Mouse (Mus musculus): ENCODE data around the gene Bicdl1. TPM values are rescaled to one million over a fixed set of nuclear protein-coding genes. Genes with fewer than 3 reads are reported as not detected.

The Bicdl1 gene
- polyA plus RNA-seq, 1 experiment from 2014 or later = 10.7 TPM

- 73% methylated on average over 5 of the region's 5 CpGs for WGBS
- Histone ChIP-seq H3K4me3 (ENCODE audit: low read depth, low read length) (no peak overlapping the region), H3K27ac (ENCODE audit: low read depth) (no peak overlapping the region), H3K4me2 (no peak overlapping the region), H3K36me3 (ENCODE audit: insufficient read depth) (no peaks in the 10 kb centered on the region), H3K4me1 (ENCODE audit: insufficient read depth) (peaks cover 3% of the 10 kb centered on the region), H3K27me3 (ENCODE audit: insufficient read depth, low read length) (peaks cover 24% of the 10 kb centered on the region), H3K9me3 (ENCODE audit: low read depth, low read length) (no peaks in the 10 kb centered on the region), H3K9ac (no peak overlapping the region)
- no peak for TF ChIP-seq CTCF (IDR thresholded peaks at IDR 0.05; ENCODE audit: low read depth)
- DNase-seq (no peak), ATAC-seq (ENCODE audit: insufficient read depth) (no peak)
Measured at GRCm38 (mm10) chr5:115730314-115730713, 1.1 kb downstream of the Bicdl1 start.

- ATAC-seq (ENCODE audit: insufficient read depth) (no peak), DNase-seq (no peak)
- H3K4me1 ChIP-seq (ENCODE audit: insufficient read depth) = no peaks in the 10 kb centered on the region; the same call in 1 of the 2 replicates
- TF ChIP-seq CTCF (IDR thresholded peaks at IDR 0.05; ENCODE audit: low read depth) = no peak
- WGBS = 73% methylated on average over 8 of the region's 8 CpGs
- H3K36me3 ChIP-seq (ENCODE audit: insufficient read depth) = no peaks in the 10 kb centered on the region
- no peak overlapping the region for H3K27ac ChIP-seq (ENCODE audit: low read depth)
- no peaks in the 10 kb centered on the region for H3K9me3 ChIP-seq (ENCODE audit: low read depth, low read length)
- H3K4me3 ChIP-seq (ENCODE audit: low read depth, low read length) = no peak overlapping the region
- H3K27me3 ChIP-seq (ENCODE audit: insufficient read depth, low read length) = peaks cover 15% of the 10 kb centered on the region
- H3K4me2 ChIP-seq = no peak overlapping the region
- H3K9ac ChIP-seq = no peak overlapping the region
Measured at GRCm38 (mm10) chr5:115726581-115726980, 4.8 kb downstream of the Bicdl1 start.

GRCm38 (mm10) chr5:115726019-115726418, 5.4 kb downstream of the Bicdl1 start:
- 70% methylated on average over 16 of the region's 16 CpGs for WGBS
- no peaks in the 10 kb centered on the region; the same call in 1 of the 2 replicates for H3K4me1 ChIP-seq (ENCODE audit: insufficient read depth)
- no peaks in the 10 kb centered on the region for H3K9me3 ChIP-seq (ENCODE audit: low read depth, low read length)
- H3K27ac ChIP-seq (ENCODE audit: low read depth) = no peak overlapping the region
- no peak overlapping the region for H3K4me3 ChIP-seq (ENCODE audit: low read depth, low read length)
- DNase-seq (no peak), ATAC-seq (ENCODE audit: insufficient read depth) (no peak)
- H3K36me3 ChIP-seq (ENCODE audit: insufficient read depth) = no peaks in the 10 kb centered on the region
- H3K4me2 ChIP-seq = no peak overlapping the region
- H3K9ac ChIP-seq = no peak overlapping the region
- TF ChIP-seq CTCF (IDR thresholded peaks at IDR 0.05; ENCODE audit: low read depth) = peak; percentile 13; the same call in 1 of the 2 replicates
- H3K27me3 ChIP-seq (ENCODE audit: insufficient read depth, low read length) = peaks cover 13% of the 10 kb centered on the region

- no peak overlapping the region for H3K4me3 ChIP-seq (ENCODE audit: low read depth, low read length)
- no peak overlapping the region for H3K27ac ChIP-seq (ENCODE audit: low read depth)
- no peaks in the 10 kb centered on the region for H3K9me3 ChIP-seq (ENCODE audit: low read depth, low read length)
- ATAC-seq (ENCODE audit: insufficient read depth) = no peak
- no peak for TF ChIP-seq CTCF (IDR thresholded peaks at IDR 0.05; ENCODE audit: low read depth)
- no peak for DNase-seq
- no peak overlapping the region for H3K4me2 ChIP-seq
- 81% methylated on average over 10 of the region's 10 CpGs for WGBS
- no peaks in the 10 kb centered on the region for H3K27me3 ChIP-seq (ENCODE audit: insufficient read depth, low read length)
- no peaks in the 10 kb centered on the region for H3K36me3 ChIP-seq (ENCODE audit: insufficient read depth)
- H3K4me1 ChIP-seq (ENCODE audit: insufficient read depth) = no peaks in the 10 kb centered on the region
- no peak overlapping the region for H3K9ac ChIP-seq
Measured at GRCm38 (mm10) chr5:115724422-115724821, 7.0 kb downstream of the Bicdl1 start.

- no peak overlapping the region for H3K27ac ChIP-seq (ENCODE audit: low read depth)
- DNase-seq = no peak
- H3K4me3 ChIP-seq (ENCODE audit: low read depth, low read length) = no peak overlapping the region
- no peaks in the 10 kb centered on the region for H3K27me3 ChIP-seq (ENCODE audit: insufficient read depth, low read length)
- 73% methylated on average over 21 of the region's 21 CpGs for WGBS
- no peak for TF ChIP-seq CTCF (IDR thresholded peaks at IDR 0.05; ENCODE audit: low read depth)
- no peak overlapping the region for H3K4me2 ChIP-seq
- no peak overlapping the region for H3K9ac ChIP-seq
- H3K36me3 ChIP-seq (ENCODE audit: insufficient read depth) = no peaks in the 10 kb centered on the region
- ATAC-seq (ENCODE audit: insufficient read depth) = no peak
- no peaks in the 10 kb centered on the region for H3K4me1 ChIP-seq (ENCODE audit: insufficient read depth)
- H3K9me3 ChIP-seq (ENCODE audit: low read depth, low read length) = no peaks in the 10 kb centered on the region
Measured at GRCm38 (mm10) chr5:115722188-115722959, 9.0 kb downstream of the Bicdl1 start.

GRCm38 (mm10) chr5:115720761-115721160, 10.7 kb downstream of the Bicdl1 start:
- Histone ChIP-seq H3K4me1 (ENCODE audit: insufficient read depth) (no peaks in the 10 kb centered on the region), H3K9ac (no peak overlapping the region), H3K4me2 (no peak overlapping the region), H3K27ac (ENCODE audit: low read depth) (no peak overlapping the region), H3K4me3 (ENCODE audit: low read depth, low read length) (no peak overlapping the region), H3K9me3 (ENCODE audit: low read depth, low read length) (no peaks in the 10 kb centered on the region), H3K27me3 (ENCODE audit: insufficient read depth, low read length) (no peaks in the 10 kb centered on the region), H3K36me3 (ENCODE audit: insufficient read depth) (no peaks in the 10 kb centered on the region)
- no peak for DNase-seq
- no peak for TF ChIP-seq CTCF (IDR thresholded peaks at IDR 0.05; ENCODE audit: low read depth)
- no peak for ATAC-seq (ENCODE audit: insufficient read depth)
- WGBS = 40% methylated on average over 3 of the region's 3 CpGs

GRCm38 (mm10) chr5:115717693-115718092, 13.7 kb downstream of the Bicdl1 start:
- ATAC-seq (ENCODE audit: insufficient read depth) = no peak
- Histone ChIP-seq H3K36me3 (ENCODE audit: insufficient read depth) (no peaks in the 10 kb centered on the region), H3K4me1 (ENCODE audit: insufficient read depth) (no peaks in the 10 kb centered on the region), H3K9me3 (ENCODE audit: low read depth, low read length) (no peaks in the 10 kb centered on the region), H3K27ac (ENCODE audit: low read depth) (no peak overlapping the region), H3K4me3 (ENCODE audit: low read depth, low read length) (no peak overlapping the region), H3K4me2 (no peak overlapping the region), H3K9ac (no peak overlapping the region), H3K27me3 (ENCODE audit: insufficient read depth, low read length) (no peaks in the 10 kb centered on the region)
- TF ChIP-seq CTCF (IDR thresholded peaks at IDR 0.05; ENCODE audit: low read depth) = no peak
- 87% methylated on average over 3 of the region's 3 CpGs for WGBS
- no peak for DNase-seq

Measured in lung, embryonic 14.5 days (tissue).